Mouse (Mus musculus): ENCODE measurements around the gene Alcam.

- TF ChIP-seq POLR2A (IDR thresholded peaks at IDR 0.05; ENCODE audit: insufficient read length, low read depth), result no peak
- no peak for TF ChIP-seq MYOD1 (IDR thresholded peaks at IDR 0.05; ENCODE audit: control insufficient read depth in 1 of 3, insufficient read length in 2 of 3, low read depth in 2 of 3)
- TF ChIP-seq MAX (IDR thresholded peaks at IDR 0.05; ENCODE audit: low read depth), result no peak
- no peak for TF ChIP-seq TCF12 (IDR thresholded peaks at IDR 0.05; ENCODE audit: insufficient read depth, poor library complexity, severe bottlenecking)
- TF ChIP-seq TCF3 (IDR thresholded peaks at IDR 0.05; ENCODE audit: insufficient read length, low read depth), result no peak
- no peak for TF ChIP-seq USF1 (IDR thresholded peaks at IDR 0.05; ENCODE audit: low read depth)
- no peak for TF ChIP-seq E2F4 (IDR thresholded peaks at IDR 0.05; ENCODE audit: insufficient read depth)
- TF ChIP-seq POLR2AphosphoS2 (IDR thresholded peaks at IDR 0.05; ENCODE audit: insufficient read length, low read depth), result no peak
- TF ChIP-seq CEBPB (IDR thresholded peaks at IDR 0.05; ENCODE audit: insufficient read depth, poor library complexity, severe bottlenecking), result no peak
- no peak for TF ChIP-seq REST (IDR thresholded peaks at IDR 0.05; ENCODE audit: insufficient read depth, insufficient read length)
- TF ChIP-seq SRF (IDR thresholded peaks at IDR 0.05; ENCODE audit: control insufficient read depth, insufficient read length, low read depth), result no peak
Observed at GRCm38 (mm10) chr16:52439600-52439999, 14.3 kb downstream of the Alcam start.

Measured in myocyte (in vitro differentiated cells).